Mouse (Mus musculus) spleen, postnatal 14 days (tissue): ENCODE measurements around the gene Adamts10.

ENCODE experiments used
- DNase-seq, 2 experiments: peaks; one replicate each; pipeline ENCODE4 v3.0.0; 2021 to 2022; ENCODE audit warnings: low spot score in 2 of 2

Adamts10 gene

GRCm38 (mm10) chr17:33554536-33554935, 30.5 kb downstream of the Adamts10 start:
- no peak for DNase-seq

- peak; percentile 30 to 31 for DNase-seq
Observed at GRCm38 (mm10) chr17:33555223-33555855, 31.3 kb downstream of the Adamts10 start, which contains the start of gene Myo1f. TSS of gene Myo1f (plus strand) at chr17:33555707.

- no peak for DNase-seq
Observed at GRCm38 (mm10) chr17:33557922-33558321, 33.9 kb downstream of the Adamts10 start.

GRCm38 (mm10) chr17:33563527-33564076, 39.6 kb downstream of the Adamts10 start:
- no peak for DNase-seq

GRCm38 (mm10) chr17:33564599-33564998, 40.6 kb downstream of the Adamts10 start:
- DNase-seq, result no peak

- DNase-seq, result no peak
Observed at GRCm38 (mm10) chr17:33566182-33566581, 42.2 kb downstream of the Adamts10 start.

- DNase-seq, result no peak
Observed at GRCm38 (mm10) chr17:33584061-33584460, 60.1 kb downstream of the Adamts10 start.

GRCm38 (mm10) chr17:33586011-33586410, 62.0 kb downstream of the Adamts10 start:
- DNase-seq, result no peak

GRCm38 (mm10) chr17:33597271-33597670, 73.3 kb downstream of the Adamts10 start:
- no peak for DNase-seq

- DNase-seq, result no peak
Observed at GRCm38 (mm10) chr17:33598506-33598905, 74.5 kb downstream of the Adamts10 start.

- no peak for DNase-seq
Observed at GRCm38 (mm10) chr17:33599836-33600475, 76.0 kb downstream of the Adamts10 start.

GRCm38 (mm10) chr17:33600831-33601230, 76.8 kb downstream of the Adamts10 start:
- DNase-seq, result no peak

- no peak for DNase-seq
Observed at GRCm38 (mm10) chr17:33601947-33602346, 77.9 kb downstream of the Adamts10 start.
